Mouse (Mus musculus): ENCODE data around the gene Olfr1274-ps. TPM values are rescaled to one million over a fixed set of nuclear protein-coding genes. Genes with fewer than 3 reads are reported as not detected.
"Not testable (repeated sequence)": the region's sequence is repeated elsewhere in the genome, so short reads cannot be mapped to it uniquely, and the experiment has no call there.

Olfr1274-ps gene
- not detected for total RNA-seq (2021)

DNA sequence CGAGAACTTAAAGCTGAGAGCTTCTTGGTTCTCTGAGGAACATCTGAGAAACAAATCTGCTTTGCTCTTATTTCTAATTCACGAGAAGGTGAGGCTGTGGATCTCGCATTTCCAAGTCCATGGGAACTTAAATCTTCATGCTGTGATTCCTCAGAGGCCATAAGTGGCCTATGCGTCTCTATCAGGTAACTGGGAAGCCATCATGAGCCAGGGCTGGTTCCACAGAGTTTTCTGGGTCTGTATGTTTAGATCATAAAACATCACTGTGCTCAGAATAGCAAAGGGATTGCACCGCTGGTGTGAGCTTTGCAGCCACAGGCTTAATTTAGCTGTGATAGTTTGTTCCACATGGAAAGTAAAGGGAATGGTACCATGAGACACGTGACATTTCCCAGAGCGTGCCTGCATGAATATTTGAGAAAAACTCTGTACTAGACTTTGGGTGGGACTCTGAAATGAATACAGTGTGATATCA, at the start of gene Olfr1274-ps:
TSS of gene Olfr1274-ps (plus strand) at position 51 of the 475 bp plus-strand sequence.
- DNase-seq (ENCODE audit: low spot score in 2 of 2); intact Hi-C loops (cut with DNase I): not testable (repeated sequence)

DNA sequence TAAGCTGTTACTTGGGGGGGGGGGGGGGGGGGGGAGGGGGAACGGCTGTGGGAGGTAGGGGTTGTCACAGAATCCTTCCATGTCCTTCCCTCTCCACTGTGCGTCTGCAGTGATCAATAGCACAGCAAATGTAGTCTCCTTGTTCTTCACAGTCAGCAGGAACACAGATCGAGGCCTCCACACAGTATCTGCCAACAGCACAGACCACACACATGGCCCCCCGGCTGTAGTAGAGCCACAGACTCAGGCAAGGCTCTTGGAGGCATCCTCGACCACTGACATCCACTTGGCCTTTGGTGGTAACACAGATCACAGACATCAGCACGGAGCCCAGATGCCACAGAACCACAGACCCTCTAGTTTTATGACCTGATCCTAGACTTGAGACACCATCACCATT, 47.4 kb upstream of the Olfr1274-ps start:
- DNase-seq (ENCODE audit: low spot score in 2 of 2); intact Hi-C loops (cut with DNase I): not testable (repeated sequence)

- intact Hi-C loops (cut with DNase I) = not testable (repeated sequence)
Measured at GRCm38 (mm10) chr2:90351540-90351939, 46.9 kb upstream of the Olfr1274-ps start.

GRCm38 (mm10) chr2:90359229-90359628, 39.3 kb upstream of the Olfr1274-ps start:
- intact Hi-C loops (cut with DNase I); DNase-seq (ENCODE audit: low spot score in 2 of 2): not testable (repeated sequence)

More at GRCm38 (mm10) chr2:90351540-90351939, 46.9 kb upstream of the Olfr1274-ps start:
- not testable (repeated sequence) for DNase-seq (ENCODE audit: low spot score in 2 of 2)

DNA sequence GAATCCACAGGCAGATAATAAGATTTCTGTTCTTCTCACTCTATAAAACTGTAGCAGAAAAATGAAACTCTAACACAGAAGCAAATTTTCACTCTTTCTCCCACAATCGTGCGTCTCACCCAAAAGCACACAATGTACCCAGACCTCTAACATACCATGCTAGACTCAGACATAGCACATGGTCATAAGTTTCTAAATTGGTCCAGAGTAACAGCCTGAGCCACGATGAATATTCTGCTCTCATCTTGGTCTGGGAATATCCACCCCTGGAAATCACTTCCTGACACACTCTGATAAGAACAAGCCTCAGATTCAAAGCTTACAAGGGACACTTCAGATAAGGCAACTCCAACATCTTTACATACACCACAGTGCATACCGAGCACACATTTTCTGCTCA, 38.3 kb upstream of the Olfr1274-ps start:
- DNase-seq (ENCODE audit: low spot score in 2 of 2); intact Hi-C loops (cut with DNase I): not testable (repeated sequence)

GRCm38 (mm10) chr2:90414110-90414821, 15.8 kb downstream of the Olfr1274-ps start:
- intact Hi-C loops (cut with DNase I); DNase-seq (ENCODE audit: low spot score in 2 of 2): not testable (repeated sequence)

GRCm38 (mm10) chr2:90422282-90422681, 23.8 kb downstream of the Olfr1274-ps start:
- intact Hi-C loops (cut with DNase I); DNase-seq (ENCODE audit: low spot score in 2 of 2): not testable (repeated sequence)

- intact Hi-C loops (cut with DNase I); DNase-seq (ENCODE audit: low spot score in 2 of 2): not testable (repeated sequence)
Measured at GRCm38 (mm10) chr2:90424937-90425336, 26.5 kb downstream of the Olfr1274-ps start.

DNA sequence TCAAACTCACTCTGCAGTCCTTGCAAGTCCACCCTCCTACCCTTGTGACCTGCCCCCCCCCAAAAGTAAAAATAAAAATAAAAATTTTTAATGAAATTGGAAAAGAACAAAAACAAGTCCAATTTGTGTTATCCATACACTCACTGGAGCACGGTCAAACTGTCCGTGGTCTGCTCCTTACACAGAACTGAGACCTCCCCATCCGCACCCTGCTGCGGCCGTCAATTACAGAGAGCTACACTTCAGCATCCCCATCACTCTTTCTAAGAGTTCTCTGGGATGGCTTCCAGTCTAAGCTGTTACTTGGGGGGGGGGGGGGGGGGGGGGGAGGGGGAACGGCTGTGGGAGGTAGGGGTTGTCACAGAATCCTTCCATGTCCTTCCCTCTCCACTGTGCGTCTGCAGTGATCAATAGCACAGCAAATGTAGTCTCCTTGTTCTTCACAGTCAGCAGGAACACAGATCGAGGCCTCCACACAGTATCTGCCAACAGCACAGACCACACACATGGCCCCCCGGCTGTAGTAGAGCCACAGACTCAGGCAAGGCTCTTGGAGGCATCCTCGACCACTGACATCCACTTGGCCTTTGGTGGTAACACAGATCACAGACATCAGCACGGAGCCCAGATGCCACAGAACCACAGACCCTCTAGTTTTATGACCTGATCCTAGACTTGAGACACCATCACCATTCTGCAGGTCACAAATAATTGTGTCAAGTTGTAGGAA, 30.7 kb downstream of the Olfr1274-ps start:
- DNase-seq (ENCODE audit: low spot score in 2 of 2); intact Hi-C loops (cut with DNase I): not testable (repeated sequence)

DNA sequence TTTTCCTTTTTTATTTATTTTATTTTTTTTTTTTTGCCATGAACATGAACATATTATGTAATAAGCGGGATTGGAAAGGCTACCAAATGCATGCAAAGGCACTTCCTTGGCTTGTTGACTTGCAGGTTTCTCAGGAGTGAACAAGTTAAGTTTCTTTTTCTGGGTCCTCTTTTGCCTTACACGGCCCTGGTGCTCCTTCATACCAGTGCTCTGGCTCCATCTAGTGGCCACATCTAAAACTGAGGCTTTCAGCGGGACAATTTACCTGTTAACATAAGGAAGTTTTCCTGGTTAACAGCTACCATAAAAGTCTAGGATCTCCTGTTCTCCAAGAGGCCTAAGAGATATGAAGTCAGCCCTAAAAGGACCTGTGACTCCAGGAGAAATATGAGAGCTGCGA, 31.3 kb downstream of the Olfr1274-ps start:
- DNase-seq (ENCODE audit: low spot score in 2 of 2); intact Hi-C loops (cut with DNase I): not testable (repeated sequence)

GRCm38 (mm10) chr2:90437453-90437852, 39.0 kb downstream of the Olfr1274-ps start:
- intact Hi-C loops (cut with DNase I); DNase-seq (ENCODE audit: low spot score in 2 of 2): not testable (repeated sequence)

DNA sequence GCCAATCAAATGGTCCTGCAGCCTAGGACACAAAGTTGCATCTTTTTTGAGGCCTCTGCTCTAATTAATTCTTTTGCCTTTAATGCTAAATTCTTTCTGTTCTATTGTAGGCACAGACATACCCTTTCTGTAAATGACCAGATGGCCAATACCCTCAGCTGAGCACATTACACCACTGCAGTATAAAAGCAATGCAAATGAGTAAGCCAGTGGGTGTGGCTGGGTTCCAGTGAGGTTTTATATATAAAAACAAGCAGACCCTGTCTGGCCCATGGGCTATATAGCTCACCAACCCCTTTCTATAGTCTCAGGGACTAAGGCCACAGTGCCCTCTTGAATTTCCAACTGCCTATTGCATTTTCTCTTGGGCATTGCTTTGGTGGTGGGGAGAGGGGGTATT, 41.7 kb downstream of the Olfr1274-ps start:
- intact Hi-C loops (cut with DNase I) = not testable (repeated sequence)
- DNase-seq (ENCODE audit: low spot score in 2 of 2) = peak in 1 of 2 experiments; percentile 6

DNA sequence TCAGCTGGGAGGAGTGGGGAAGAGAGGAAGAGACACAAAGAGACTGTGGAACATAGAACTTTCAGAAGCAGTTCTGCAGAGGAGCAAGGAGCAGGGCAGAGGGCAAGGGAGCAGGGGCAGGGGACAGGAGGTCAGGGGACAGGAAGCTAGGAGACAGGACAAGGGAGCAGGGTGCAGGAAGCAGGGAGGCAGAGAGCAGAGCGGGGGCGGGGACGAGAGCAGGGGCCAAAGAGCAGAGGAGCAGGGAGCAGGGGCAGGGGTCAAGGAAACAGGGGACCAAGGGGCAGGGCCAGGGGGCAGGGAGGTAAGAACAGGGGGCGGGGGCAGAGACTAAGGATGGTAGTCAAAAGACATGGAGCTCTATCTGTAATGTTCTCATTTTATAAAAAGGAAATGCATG, 43.3 kb downstream of the Olfr1274-ps start:
- peak in 1 of 2 experiments; percentile 15 for DNase-seq (ENCODE audit: low spot score in 2 of 2)
- intact Hi-C loops (cut with DNase I) = not testable (repeated sequence)

- intact Hi-C loops (cut with DNase I) = no loop called here
- no peak for DNase-seq (ENCODE audit: low spot score in 2 of 2)
Measured at GRCm38 (mm10) chr2:90443811-90444210, 45.3 kb downstream of the Olfr1274-ps start.

- intact Hi-C loops (cut with DNase I) = no loop called here
- DNase-seq (ENCODE audit: low spot score in 2 of 2) = no peak
Measured at GRCm38 (mm10) chr2:90448967-90449740, 50.7 kb downstream of the Olfr1274-ps start.

GRCm38 (mm10) chr2:90452380-90452779, 53.9 kb downstream of the Olfr1274-ps start:
- intact Hi-C loops (cut with DNase I) = no loop called here
- DNase-seq (ENCODE audit: low spot score in 2 of 2) = no peak
